Mouse (Mus musculus): Measurements from ENCODE around the gene Akt3. TPM values are rescaled to one million over a fixed set of nuclear protein-coding genes. Genes with fewer than 3 reads are reported as not detected.

The Akt3 gene
- polyA plus RNA-seq, 1 experiment, result 3.6 TPM

DNA sequence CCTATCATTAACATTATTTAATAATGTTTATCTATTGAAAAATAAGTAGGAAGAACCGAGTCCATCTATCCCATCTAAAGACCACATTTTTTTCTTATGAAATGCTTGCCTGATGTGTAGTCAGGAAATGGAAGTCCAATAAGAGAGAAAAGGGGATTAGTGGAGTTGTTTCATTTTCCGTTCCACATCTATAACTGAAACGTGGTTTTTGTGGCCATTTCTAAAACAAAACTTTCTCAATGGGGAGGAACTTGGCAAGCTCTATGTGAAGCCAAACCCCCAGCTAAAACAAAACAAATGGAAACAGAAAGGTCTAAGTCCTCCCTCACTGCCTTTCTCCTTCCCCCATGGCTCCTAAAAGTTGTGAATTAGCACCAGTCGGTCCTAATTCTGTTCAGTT, 2.8 kb upstream of the Akt3 start:
- Histone ChIP-seq H3K36me3 (ENCODE audit: control insufficient read depth, insufficient read depth, low read length) (no peaks in the 10 kb centered on the region), H3K27ac (ENCODE audit: insufficient read depth, low read depth, low read length) (no peak overlapping the region), H3K4me1 (ENCODE audit: control insufficient read depth, insufficient read depth, low read length) (no peaks in the 10 kb centered on the region), H3K4me3 (ENCODE audit: insufficient read depth, low read depth, low read length) (no peak overlapping the region), H3K27me3 (replicated peaks; ENCODE audit: control insufficient read depth, insufficient read depth, low read length) (no peaks in the 10 kb centered on the region)
- 59% methylated on average over 4 of the region's 4 CpGs for WGBS
- DNase-seq, result peak; percentile 8
- TF ChIP-seq CTCF (conservative IDR thresholded peaks at IDR 0.05; ENCODE audit: insufficient read depth, insufficient read length, low read depth, low read length) (no peak), POLR2A (IDR thresholded peaks at IDR 0.05; ENCODE audit: low read depth, low read length) (no peak)

DNA sequence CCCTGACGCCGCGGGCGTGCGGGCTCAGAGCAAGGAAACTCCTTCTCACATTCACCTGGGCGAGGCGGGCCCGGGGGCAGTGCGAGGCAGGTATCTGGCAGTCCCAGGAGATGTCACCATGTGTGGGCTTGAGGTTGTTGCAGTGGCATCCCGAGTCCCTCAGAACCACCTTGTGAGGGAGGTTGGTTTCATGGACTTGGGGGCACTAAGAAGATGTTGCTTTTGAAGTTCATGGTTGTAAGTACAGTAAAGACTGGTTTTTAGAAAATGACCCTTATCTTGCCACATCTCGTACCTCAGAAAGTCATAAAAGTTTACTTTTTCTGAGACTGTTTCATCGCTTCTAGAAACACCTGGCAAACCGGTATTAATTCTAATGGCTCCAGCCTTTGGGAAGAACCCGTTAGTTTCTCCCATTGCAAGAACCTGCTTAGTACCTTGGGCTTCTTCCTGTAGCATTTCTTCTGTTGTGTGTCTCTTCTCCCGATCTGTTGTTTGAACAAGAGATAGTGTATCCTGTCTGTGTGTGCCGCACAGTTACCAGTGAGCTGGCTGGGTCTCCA, 1.1 kb upstream of the Akt3 start:
- no peaks in the 10 kb centered on the region for H3K27me3 ChIP-seq (replicated peaks; ENCODE audit: control insufficient read depth, insufficient read depth, low read length)
- WGBS, result 33% methylated on average over 16 of the region's 16 CpGs
- no peak for DNase-seq
- no peaks in the 10 kb centered on the region for H3K4me1 ChIP-seq (ENCODE audit: control insufficient read depth, insufficient read depth, low read length)
- no peaks in the 10 kb centered on the region for H3K36me3 ChIP-seq (ENCODE audit: control insufficient read depth, insufficient read depth, low read length)
- H3K27ac ChIP-seq (ENCODE audit: insufficient read depth, low read depth, low read length), result no peak overlapping the region
- TF ChIP-seq CTCF (conservative IDR thresholded peaks at IDR 0.05; ENCODE audit: insufficient read depth, insufficient read length, low read depth, low read length), result no peak
- no peak for TF ChIP-seq POLR2A (IDR thresholded peaks at IDR 0.05; ENCODE audit: low read depth, low read length)
- H3K4me3 ChIP-seq (ENCODE audit: insufficient read depth, low read depth, low read length), result peak overlapping the region; percentile 77

DNA sequence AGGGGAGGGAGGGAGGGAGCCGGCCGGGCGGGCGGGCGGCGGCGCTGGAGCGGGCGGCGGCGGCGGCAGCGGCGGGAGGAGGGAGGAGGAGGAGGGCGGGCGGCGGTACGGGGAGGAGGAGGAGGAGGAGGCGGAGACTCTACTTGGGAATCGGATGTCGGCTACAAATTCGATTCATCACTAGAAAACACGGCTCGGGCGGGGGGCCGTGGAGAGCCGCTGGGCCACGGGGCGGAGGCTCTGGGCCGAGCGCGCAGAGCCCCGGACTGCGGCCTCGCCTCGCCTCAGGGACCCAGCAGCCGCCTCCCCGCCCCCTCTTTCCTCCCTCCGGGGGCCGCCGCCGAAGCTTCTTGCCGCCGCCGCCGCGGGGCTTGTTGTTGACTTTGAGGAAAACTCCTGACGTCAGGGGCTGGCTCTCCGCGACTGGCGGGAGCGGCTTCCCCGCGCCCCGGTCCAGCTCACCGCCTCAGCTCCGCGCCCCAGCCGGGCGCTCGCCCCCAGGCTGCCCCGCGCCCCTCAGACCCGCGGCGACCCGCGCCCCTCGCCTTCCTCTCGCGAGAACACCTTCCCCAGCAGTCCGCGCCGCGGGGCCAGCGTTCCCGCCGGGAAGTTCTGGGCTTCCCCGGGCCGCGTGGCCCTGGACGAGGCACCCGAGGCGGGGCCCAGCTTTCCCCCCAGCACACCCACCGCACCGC, 487 bp upstream of the Akt3 start:
- peak; percentile 85 for DNase-seq
- TF ChIP-seq POLR2A (IDR thresholded peaks at IDR 0.05; ENCODE audit: low read depth, low read length), result no peak
- TF ChIP-seq CTCF (conservative IDR thresholded peaks at IDR 0.05; ENCODE audit: insufficient read depth, insufficient read length, low read depth, low read length), result no peak
- Histone ChIP-seq H3K36me3 (ENCODE audit: control insufficient read depth, insufficient read depth, low read length) (no peaks in the 10 kb centered on the region), H3K27me3 (replicated peaks; ENCODE audit: control insufficient read depth, insufficient read depth, low read length) (no peaks in the 10 kb centered on the region), H3K4me3 (ENCODE audit: insufficient read depth, low read depth, low read length) (peak overlapping the region; percentile 77), H3K4me1 (ENCODE audit: control insufficient read depth, insufficient read depth, low read length) (no peaks in the 10 kb centered on the region), H3K27ac (ENCODE audit: insufficient read depth, low read depth, low read length) (peak overlapping the region; percentile 24; the same call in 1 of the 2 replicates)
- WGBS, result under 1% methylated on average over 67 of the region's 86 CpGs

DNA sequence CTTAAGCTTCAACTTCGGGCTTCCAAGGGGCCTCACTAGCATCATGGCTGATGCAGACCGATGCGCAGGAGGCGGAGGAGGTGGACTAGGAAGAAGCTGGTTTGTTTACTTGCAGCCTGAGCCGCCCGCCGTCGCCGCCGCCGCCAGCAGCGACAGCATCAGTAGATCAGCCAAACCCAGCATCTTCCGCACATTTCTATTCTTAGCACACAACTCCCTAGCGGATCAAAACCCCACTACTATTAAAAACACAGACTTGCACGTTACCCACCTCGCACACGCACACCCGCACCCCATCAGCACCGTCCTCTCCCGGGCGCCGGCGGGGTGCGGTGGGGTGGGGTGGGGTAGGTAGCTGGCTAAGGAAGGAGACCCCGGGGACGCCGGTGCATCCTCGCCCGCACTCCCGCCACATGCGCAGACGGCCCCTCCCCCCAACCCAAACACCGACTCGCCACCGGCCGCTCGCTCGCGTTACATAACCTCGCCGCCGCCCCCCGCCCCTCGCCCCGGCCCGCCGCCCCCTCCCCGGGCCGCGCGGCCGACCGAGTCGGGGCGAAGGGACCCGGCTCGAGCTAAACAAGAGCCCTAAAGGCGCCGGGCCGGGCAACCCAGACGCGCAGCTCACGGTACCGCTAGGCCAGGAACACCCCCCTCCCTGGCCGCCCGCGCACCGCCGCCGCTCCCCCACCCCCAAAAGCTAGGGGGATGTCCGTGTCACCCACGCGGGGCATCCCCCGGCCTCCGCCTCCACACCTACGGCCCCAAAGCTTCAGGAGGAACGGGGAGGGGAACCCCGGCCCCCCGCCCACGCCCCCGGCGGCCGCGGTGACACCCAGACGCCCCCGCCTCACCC, 597 bp downstream of the Akt3 start:
- Histone ChIP-seq H3K4me1 (ENCODE audit: control insufficient read depth, insufficient read depth, low read length) (no peaks in the 10 kb centered on the region), H3K4me3 (ENCODE audit: insufficient read depth, low read depth, low read length) (peak overlapping the region; percentile 77), H3K27me3 (replicated peaks; ENCODE audit: control insufficient read depth, insufficient read depth, low read length) (no peaks in the 10 kb centered on the region), H3K27ac (ENCODE audit: insufficient read depth, low read depth, low read length) (0 out of 2 replicates have a peak overlapping the region, but pooled peaks have one; percentile 5), H3K36me3 (ENCODE audit: control insufficient read depth, insufficient read depth, low read length) (no peaks in the 10 kb centered on the region)
- DNase-seq, result peak; percentile 72
- TF ChIP-seq POLR2A (IDR thresholded peaks at IDR 0.05; ENCODE audit: low read depth, low read length), result no peak
- no peak for TF ChIP-seq CTCF (conservative IDR thresholded peaks at IDR 0.05; ENCODE audit: insufficient read depth, insufficient read length, low read depth, low read length)
- WGBS, result 1% methylated on average over 75 of the region's 86 CpGs

DNA sequence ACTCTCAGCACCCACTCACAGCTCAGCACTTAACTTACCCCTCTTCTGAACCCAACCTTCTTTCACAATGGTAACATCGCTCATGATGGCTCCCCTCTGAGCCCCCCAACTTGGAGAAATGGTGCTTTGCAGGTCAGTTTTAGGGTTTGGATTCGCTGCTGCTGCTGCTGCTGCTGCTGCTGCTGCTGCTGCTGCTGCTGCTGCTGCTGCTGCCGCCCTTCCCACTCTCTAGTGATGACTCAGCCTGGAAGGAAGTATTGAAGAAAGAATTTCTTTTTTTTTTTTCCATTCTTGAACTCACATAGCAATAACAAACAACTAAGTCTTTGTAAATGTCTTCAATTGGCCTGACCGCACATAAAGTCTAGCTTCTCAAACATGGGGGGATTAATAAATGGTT, 9.4 kb downstream of the Akt3 start:
- Histone ChIP-seq H3K4me1 (ENCODE audit: control insufficient read depth, insufficient read depth, low read length) (no peaks in the 10 kb centered on the region), H3K27me3 (replicated peaks; ENCODE audit: control insufficient read depth, insufficient read depth, low read length) (no peaks in the 10 kb centered on the region), H3K36me3 (ENCODE audit: control insufficient read depth, insufficient read depth, low read length) (no peaks in the 10 kb centered on the region), H3K27ac (ENCODE audit: insufficient read depth, low read depth, low read length) (no peak overlapping the region), H3K4me3 (ENCODE audit: insufficient read depth, low read depth, low read length) (no peak overlapping the region)
- DNase-seq, result no peak
- 71% methylated on average over 4 of the region's 4 CpGs for WGBS
- TF ChIP-seq CTCF (conservative IDR thresholded peaks at IDR 0.05; ENCODE audit: insufficient read depth, insufficient read length, low read depth, low read length) (no peak), POLR2A (IDR thresholded peaks at IDR 0.05; ENCODE audit: low read depth, low read length) (no peak)

DNA sequence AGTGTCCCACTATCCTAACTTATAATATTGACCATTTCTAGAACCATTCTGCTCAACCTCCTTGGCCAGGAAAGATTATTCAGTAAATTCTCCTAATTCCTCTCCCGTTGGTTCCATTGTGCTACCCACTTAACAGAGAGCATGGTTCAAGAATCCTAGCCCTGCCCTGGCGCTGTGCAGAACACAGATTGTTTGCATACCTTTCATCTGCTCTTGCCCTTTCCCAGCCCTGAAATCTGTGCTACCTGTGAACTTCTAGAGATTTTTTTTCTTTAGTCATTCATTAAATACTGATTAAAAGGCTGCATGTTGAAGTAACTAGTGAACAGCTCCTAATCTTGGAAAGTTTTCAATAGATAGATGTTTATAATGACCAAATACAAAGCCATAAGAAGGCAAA, 19.6 kb downstream of the Akt3 start:
- Histone ChIP-seq H3K36me3 (ENCODE audit: control insufficient read depth, insufficient read depth, low read length) (no peaks in the 10 kb centered on the region), H3K4me3 (ENCODE audit: insufficient read depth, low read depth, low read length) (no peak overlapping the region), H3K27me3 (replicated peaks; ENCODE audit: control insufficient read depth, insufficient read depth, low read length) (no peaks in the 10 kb centered on the region), H3K4me1 (ENCODE audit: control insufficient read depth, insufficient read depth, low read length) (no peaks in the 10 kb centered on the region), H3K27ac (ENCODE audit: insufficient read depth, low read depth, low read length) (no peak overlapping the region)
- no peak for DNase-seq
- WGBS, result 48% methylated on average over 2 of the region's 2 CpGs
- TF ChIP-seq CTCF (conservative IDR thresholded peaks at IDR 0.05; ENCODE audit: insufficient read depth, insufficient read length, low read depth, low read length), result no peak
- no peak for TF ChIP-seq POLR2A (IDR thresholded peaks at IDR 0.05; ENCODE audit: low read depth, low read length)

DNA sequence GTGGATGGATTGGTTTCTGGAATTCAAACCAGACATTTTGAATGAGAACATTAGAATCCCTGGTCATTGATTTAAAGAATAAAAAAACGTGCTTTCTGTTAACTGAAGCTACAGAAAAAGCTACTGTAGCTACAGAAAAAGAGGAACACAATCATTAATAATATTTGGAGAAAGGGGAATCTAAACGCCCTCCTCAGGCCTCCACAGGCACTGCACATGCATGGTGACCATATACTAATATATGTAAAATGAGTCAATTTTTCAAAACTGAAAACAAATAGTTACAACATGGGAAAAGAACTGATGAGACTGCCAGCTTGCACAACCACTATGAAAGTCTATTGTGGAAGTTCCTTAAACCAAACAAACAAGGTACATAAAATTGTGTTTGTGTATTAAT, 21.3 kb downstream of the Akt3 start:
- Histone ChIP-seq H3K36me3 (ENCODE audit: control insufficient read depth, insufficient read depth, low read length) (no peaks in the 10 kb centered on the region), H3K27me3 (replicated peaks; ENCODE audit: control insufficient read depth, insufficient read depth, low read length) (no peaks in the 10 kb centered on the region), H3K27ac (ENCODE audit: insufficient read depth, low read depth, low read length) (no peak overlapping the region), H3K4me3 (ENCODE audit: insufficient read depth, low read depth, low read length) (no peak overlapping the region), H3K4me1 (ENCODE audit: control insufficient read depth, insufficient read depth, low read length) (no peaks in the 10 kb centered on the region)
- 71% methylated on average over 2 of the region's 2 CpGs for WGBS
- DNase-seq, result no peak
- TF ChIP-seq CTCF (conservative IDR thresholded peaks at IDR 0.05; ENCODE audit: insufficient read depth, insufficient read length, low read depth, low read length), result no peak
- no peak for TF ChIP-seq POLR2A (IDR thresholded peaks at IDR 0.05; ENCODE audit: low read depth, low read length)
